Mouse (Mus musculus): ENCODE data around the gene Bcl2l13.

- no peak for TF ChIP-seq POLR2A (IDR thresholded peaks at IDR 0.05; ENCODE audit: insufficient read depth, low read depth, low read length)
- TF ChIP-seq CTCF (IDR thresholded peaks at IDR 0.05; ENCODE audit: insufficient read depth, low read depth, low read length), result no peak
Measured at GRCm38 (mm10) chr6:120941575-120941974, 105.6 kb downstream of the Bcl2l13 start.

All from olfactory bulb, adult 2 months (tissue).